Mouse (Mus musculus) ovary, adult 18-20 months (tissue): Measurements from ENCODE around the gene Hspbp1.

ENCODE experiments used
- DNase-seq: peaks from one replicate; pipeline ENCODE4 v3.0.0; 2022; ENCODE audit warnings: low spot score, mixed read lengths

Hspbp1 gene

GRCm38 (mm10) chr7:4668506-4668905 is 16.4 kb downstream of the Hspbp1 start:
- DNase-seq, result no peak

GRCm38 (mm10) chr7:4666871-4667270 is 18.0 kb downstream of the Hspbp1 start:
- DNase-seq, result no peak

DNA sequence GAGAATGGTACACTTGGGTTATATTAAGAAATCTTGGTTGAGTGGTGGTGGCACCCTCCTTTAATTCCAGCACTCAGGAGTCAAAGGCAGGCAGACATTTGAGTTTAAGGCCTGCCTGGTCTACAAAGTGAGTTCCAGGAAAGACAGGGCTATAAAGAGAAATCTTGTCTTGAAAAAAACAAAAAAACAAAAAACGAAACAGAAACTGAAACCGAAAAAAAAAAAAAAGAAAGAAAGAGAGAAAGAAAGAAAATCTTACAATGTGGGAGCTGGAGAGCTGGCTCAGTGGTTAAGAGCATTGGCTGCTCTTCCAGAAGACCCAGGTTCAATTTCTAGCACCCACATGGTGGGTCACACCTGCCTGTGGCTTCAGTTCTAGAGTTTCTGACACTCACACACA is 21.1 kb downstream of the Hspbp1 start:
- DNase-seq, result no peak

- no peak for DNase-seq
Observed at GRCm38 (mm10) chr7:4663179-4663578, 21.7 kb downstream of the Hspbp1 start.

DNA sequence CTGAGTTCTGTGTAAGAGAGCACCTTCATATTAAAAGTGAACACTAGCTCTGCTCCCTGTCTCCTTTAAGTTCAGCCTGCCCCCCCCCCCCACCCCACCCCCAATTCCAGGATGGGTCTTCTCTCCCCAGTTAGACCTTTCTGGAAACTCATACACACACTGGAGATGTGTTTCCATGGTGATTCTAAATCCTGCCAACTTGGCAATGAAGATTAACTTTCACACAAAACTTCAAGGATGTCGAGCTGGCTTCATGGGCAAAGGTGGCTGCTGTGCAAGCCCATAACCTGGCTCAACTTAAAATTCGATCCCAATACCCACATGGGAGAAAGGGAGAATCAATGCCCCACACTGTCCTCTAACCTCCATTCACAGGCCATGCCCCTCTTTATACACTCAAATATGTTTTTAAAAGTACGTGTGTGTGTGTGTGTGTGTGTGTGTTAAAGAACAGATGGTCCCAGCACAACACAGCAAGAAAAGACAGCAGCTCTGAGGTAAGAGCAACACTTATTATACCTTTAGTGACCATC is 24.9 kb downstream of the Hspbp1 start:
- no peak for DNase-seq

DNA sequence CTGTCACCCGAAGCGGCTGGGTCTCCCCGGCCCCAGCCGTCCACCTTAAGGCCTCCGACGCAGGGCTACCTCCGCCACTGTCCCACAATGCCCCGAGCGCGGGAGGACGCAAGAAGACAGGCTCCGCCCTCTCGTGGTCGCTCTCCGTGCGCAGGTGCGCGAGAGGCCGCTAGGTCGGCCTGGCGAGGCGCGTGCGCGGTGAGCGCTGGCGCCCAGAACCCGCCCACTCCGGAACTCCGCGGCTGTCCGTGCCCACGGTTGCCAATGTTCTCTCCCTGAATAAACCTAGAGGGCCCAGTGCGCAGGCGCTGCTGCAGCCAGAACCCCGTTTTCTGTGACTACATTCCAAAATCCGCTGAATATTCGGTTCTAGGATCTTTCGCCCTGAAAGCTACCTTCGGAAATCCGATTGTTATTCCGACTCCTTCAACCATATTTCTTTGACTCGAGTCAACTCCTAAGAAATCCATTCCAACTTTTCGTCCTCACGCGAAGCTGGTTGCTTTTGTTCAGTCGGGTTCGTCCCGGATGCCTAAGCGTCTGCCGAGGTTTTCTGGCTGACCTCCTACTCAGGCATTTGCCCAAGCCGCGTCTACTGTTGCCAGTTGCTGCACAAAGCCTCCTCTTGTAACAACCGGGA is 25.8 kb downstream of the Hspbp1 start, which contains the start of gene Ppp6r1:
Ppp6r1 (minus strand) TSS at position 108 of the 640 bp plus-strand sequence.
- peak; percentile 97 for DNase-seq

GRCm38 (mm10) chr7:4658128-4658907 is 26.6 kb downstream of the Hspbp1 start:
- no peak for DNase-seq

DNA sequence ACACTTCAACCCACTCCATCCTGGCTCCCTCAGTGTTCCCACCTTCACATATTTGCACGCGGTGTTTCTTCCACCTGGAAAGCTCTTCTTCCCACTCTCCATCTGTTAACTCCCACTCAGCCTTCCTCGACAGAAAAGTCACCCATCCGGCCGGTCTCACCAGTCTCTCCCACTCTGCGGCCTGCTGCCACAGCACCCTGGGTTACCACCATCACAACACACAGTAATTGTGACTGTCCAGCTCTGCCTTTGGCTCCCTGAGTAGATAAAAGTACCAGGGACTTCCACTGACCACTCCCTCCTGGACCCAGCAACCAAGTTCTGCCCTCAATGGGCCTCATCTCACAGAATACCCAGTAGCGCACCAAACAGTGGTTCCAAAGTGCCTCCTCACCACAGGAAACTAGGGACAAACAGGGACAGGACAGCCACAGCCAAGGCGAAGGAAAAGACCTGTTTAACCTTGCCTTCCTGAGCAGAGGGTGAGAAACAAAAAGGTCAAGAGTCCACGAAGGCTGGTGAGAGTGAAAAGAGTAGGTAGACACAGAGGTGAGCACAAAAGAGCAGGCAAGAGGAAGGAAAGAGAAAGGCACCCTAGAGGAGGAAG is 27.2 kb downstream of the Hspbp1 start:
- DNase-seq, result no peak

DNA sequence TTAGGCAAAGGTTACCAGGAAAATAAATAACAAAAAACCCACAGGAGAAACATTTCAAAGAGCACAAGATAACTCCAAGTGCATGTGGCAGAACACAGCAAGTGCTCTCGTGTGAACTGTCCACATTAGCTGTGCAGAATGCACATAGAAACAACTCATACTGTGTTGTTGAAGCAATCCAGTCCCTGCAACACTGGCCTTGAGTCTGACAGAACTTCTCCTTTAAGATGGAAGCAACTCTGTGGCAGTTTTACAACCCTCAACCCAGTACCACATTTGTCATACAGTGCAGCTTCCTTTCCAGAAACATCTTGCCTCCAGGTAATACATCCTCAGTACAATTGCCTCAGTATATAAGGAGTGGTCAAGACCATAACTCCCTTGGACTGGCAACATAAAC is 28.1 kb downstream of the Hspbp1 start:
- DNase-seq, result no peak

GRCm38 (mm10) chr7:4655916-4656315 is 29.0 kb downstream of the Hspbp1 start:
- DNase-seq, result no peak

DNA sequence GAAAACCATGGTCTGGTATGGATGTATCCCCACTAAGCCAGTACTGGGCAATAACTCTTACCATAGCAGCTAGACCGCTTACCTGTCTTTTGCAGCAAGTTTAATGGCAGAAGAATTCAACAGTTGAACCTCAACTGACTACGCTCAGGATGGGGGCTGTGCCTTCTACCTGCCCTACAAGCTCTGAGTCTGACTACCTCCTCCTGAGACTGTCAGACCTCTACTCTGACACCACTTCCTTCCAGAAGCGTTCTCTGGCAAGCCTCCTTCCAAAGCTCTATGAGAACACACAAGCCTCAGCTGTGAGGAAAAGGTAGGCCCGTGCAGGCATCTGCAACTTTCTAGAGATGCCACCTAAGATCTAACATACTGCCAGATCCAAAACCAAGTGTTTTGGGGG is 29.5 kb downstream of the Hspbp1 start:
- DNase-seq, result no peak

- no peak for DNase-seq
Observed at GRCm38 (mm10) chr7:4654221-4654620, 30.6 kb downstream of the Hspbp1 start.

GRCm38 (mm10) chr7:4653780-4654179 is 31.1 kb downstream of the Hspbp1 start:
- no peak for DNase-seq

- no peak for DNase-seq
Observed at GRCm38 (mm10) chr7:4653351-4653750, 31.5 kb downstream of the Hspbp1 start.

DNA sequence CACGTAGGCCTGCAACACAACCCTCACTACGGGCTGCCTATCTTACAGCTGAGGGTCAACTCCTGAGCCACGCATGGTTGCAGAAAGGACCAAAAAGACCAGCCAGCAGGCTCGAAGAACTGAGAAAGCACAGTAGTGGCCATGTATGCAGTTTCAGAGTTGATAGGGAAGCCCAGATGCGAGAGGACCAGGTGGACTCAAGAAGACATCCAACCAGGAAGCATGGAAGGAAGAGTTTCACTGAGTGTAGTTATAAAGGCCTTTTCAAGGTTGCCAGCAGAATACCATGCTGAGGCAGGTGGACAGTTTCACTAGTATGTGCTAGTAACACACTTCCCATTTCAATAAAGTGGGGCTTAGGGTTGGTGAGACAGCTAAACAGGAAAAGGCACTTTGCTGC is 32.1 kb downstream of the Hspbp1 start:
- no peak for DNase-seq

DNA sequence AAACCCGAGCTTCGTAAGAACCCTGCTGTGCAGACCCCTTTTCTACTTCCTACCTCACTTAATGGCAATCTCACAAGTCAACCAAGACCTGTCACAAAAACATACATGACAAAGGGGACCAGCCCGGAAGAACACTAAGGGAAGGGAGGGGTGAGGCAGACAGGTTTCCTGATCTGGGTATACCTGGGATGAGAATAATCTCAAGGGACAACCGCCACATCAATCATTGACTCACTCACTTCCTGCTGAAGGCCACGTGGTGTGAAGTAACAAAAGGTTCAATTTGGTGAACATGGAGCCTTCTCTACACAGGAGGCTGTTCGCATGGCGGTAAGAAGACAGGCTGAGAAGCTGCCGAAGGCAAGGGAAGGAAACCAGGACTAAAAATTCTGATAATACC is 33.3 kb downstream of the Hspbp1 start:
- no peak for DNase-seq

DNA sequence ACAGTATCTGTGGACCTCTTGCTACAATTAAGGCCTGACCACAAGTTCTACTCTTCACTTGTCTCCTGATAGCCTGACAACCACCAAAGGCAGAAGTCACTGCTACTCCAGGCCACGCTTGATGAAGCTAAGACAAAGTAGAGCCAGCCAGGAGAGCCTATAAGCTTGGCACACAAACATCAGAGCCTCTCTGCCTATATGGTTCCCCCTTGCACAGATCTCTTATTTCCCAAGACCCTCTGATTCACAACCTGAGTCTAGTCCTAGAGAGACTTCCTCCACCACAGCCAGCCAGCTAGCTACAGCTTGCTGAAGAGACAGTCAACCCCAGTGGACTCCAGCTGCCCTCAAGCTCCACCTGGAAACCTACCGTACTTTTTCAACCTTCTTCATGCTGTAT is 36.9 kb downstream of the Hspbp1 start:
- no peak for DNase-seq

DNA sequence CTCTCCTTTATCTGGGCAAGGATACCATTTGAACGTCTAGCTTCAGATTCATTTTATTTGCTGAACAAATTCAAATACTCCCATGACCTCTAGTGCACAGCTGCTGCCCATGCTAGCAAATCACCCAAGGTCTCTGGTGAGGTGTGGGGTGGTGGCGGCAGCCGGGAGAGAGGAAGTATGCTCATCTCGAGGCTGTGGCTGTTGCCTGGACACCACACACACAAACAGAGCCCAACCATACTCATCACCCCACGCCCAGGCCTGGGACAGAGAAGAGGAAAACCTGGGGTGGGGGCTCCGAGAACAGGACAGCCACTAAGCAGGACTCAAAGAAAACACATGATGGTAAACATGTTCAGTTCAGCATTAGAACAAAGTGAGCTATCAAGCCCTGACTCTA is 37.6 kb downstream of the Hspbp1 start:
- DNase-seq, result no peak

- DNase-seq, result no peak
Observed at GRCm38 (mm10) chr7:4646806-4647205, 38.1 kb downstream of the Hspbp1 start.

DNA sequence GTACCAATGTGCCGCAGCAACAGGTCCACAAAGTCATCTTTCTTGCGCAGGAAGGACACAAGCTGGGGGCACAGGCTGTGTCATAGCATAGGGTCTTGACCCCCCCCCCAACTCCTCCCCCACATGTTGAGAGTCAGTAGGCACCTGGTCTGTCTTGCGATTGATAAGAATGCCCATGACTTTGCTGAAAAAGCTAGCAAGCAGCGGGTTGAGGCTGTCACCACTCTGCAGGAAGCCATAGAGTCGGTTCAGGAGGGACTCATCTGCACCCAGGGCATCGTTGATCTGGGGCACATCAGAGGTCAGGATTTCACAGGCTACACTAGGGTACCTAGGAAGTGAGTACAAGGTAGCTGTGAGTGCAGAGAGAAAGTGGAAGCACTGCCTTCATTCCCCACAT is 41.6 kb downstream of the Hspbp1 start:
- no peak for DNase-seq

DNA sequence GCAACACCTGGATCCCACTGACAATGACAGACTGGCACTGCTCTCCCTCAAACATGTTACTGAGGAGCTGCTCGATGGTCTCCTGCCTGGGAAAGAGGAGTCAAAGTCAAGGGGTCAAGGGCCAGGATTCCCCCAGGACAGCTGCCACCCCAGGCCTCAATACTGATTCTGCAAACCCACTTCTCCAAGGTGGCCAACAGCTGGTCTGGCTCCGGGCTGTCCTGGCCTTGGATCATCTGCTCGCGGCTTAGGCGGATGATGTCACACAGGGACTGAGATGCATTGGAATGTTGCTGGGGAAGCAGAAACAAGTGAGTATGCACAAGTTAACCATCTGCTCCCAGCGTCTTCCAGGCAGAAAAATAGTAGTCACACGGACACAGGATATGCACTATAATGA is 42.9 kb downstream of the Hspbp1 start:
- no peak for DNase-seq

DNA sequence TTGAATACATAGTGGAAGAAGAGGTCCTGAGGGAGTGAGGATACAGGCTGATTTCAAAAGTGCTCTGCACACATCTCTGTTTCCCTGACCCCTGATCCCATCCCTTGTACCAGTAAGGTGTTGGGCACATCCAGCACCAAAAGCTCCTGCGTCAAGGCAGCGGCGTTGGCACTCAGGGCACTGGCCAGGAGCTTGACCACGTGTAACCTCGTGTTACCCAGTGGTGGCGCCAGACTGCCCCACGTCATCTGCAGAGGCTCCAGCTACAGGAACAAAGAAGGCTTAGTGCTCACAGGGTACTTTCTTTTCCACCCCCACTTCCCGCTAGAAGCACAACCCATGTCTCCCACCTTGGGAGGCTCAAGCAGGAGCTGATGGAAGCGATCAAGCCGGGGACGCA is 43.7 kb downstream of the Hspbp1 start:
- DNase-seq, result no peak

DNA sequence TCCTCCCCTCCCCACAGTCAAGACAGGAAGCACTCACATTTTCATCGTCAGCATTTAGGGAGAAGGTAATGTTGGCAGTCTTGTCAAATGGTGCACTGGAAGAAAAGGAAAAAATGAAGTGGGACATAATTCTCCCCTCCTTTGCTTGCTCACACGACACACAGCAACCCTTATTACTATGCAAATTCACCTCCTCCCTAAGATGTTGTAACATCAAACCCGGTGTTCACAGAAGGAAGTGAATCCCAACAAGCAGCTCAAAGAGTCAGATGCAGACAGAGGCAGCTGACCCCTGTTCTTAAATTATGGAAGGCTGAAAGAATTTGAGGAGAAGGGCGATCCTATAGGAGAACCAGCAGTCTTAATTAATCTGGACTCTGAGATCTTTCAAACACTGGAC is 48.7 kb downstream of the Hspbp1 start:
- no peak for DNase-seq
